Mouse (Mus musculus): ENCODE data around the gene Sinhcaf.
"Not testable (repeated sequence)": the region's sequence is repeated elsewhere in the genome, so short reads cannot be mapped to it uniquely, and the experiment has no call there.

- TF ChIP-seq POLR2A (IDR thresholded peaks at IDR 0.05; ENCODE audit: control insufficient read depth, extremely low read depth, insufficient read depth, low read length, poor library complexity); CTCF (IDR thresholded peaks at IDR 0.05; ENCODE audit: borderline replicate concordance, control insufficient read depth, extremely low read depth, insufficient read depth, low read length, poor library complexity): not testable (repeated sequence)
Observed at GRCm38 (mm10) chr6:148940383-148940782, 5.9 kb downstream of the Sinhcaf start.

Measured in thymus, adult 2 months (tissue).